Mouse (Mus musculus) cerebellum, postnatal 36 days (tissue): Measurements from ENCODE around the gene Cc2d1b.

ENCODE experiments used
- DNase-seq, 2 experiments: peaks; one replicate each; pipeline ENCODE4 v3.0.0; 2021 to 2022; ENCODE audit warnings: mixed read lengths in 2 of 2

The Cc2d1b gene

DNA sequence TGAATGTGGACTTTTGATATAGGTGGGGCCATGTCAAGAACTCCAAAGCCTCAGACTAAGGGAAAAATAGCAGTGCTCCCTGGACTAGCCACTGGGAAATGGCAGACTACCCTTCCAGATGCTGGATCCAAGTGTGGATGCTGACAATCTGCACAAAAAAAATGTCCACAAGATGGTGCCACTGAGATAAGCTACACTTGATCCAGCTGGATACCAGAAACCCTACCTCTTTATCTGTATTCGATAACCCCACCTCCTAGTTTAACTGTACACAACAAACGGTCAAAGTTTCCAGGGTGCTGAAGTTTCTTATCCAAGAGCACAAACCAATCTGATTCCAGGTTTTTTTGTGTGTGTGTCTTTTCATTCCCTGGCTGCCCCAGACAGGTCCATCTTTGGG is 44.7 kb downstream of the Cc2d1b start:
- DNase-seq = no peak
